Mouse (Mus musculus) C2C12 (cell line): ENCODE results near the gene Robo1.

Source experiments
- CEBPB ChIP-seq: IDR thresholded peaks from one replicate; pipeline ENCODE4 v1.6.1; 2011; ENCODE audit warnings: low read depth, mild to moderate bottlenecking, control low read depth, moderate library complexity
- CTCF ChIP-seq: IDR thresholded peaks from one replicate; pipeline ENCODE4 v1.5.1; 2011; ENCODE audit not compliant: control insufficient read depth, insufficient read depth, insufficient read length
- FOSL1 ChIP-seq: IDR thresholded peaks from one replicate; pipeline ENCODE4 v1.8.0; 2011; ENCODE audit warnings: mild to moderate bottlenecking, low read length; ENCODE audit not compliant: poor library complexity, insufficient read depth, severe bottlenecking
- MYOD1 ChIP-seq: IDR thresholded peaks from one replicate; pipeline ENCODE4 v1.6.1; 2011; ENCODE audit warnings: low read depth; ENCODE audit not compliant: control insufficient read depth, insufficient read length

- TF ChIP-seq CTCF: no peak
- no peak for TF ChIP-seq MYOD1
- no peak for TF ChIP-seq CEBPB
- TF ChIP-seq FOSL1: no peak
These were observed 369.1 kb downstream of the Robo1 start for GRCm38 (mm10) chr16:72677234-72677633.
